Mouse (Mus musculus) liver, embryonic 14.5 days (tissue): ENCODE results near the gene Rps16. TPM values are rescaled to one million over a fixed set of nuclear protein-coding genes. Genes with fewer than 3 reads are reported as not detected.

Source experiments
- ATAC-seq: fragments of 200-750 bp; cut with Nextera tagmentation; 2 replicates; pipeline ENCODE4 v1.8.0; 2017; ENCODE audit warnings: moderate number of reproducible peaks, mild to moderate bottlenecking, moderate library complexity; ENCODE audit not compliant: insufficient read depth
- DNase-seq, 3 experiments: peaks; one replicate each; pipeline ENCODE4 v3.0.0-alpha.2; 2012 to 2013; ENCODE audit warnings: low read depth in 3 of 3, low spot score in 3 of 3
- H3K27ac ChIP-seq: fragments of 300-500 bp; sonication (generic); 2 replicates; pipeline ENCODE4 v1.5.1; 2014; ENCODE audit warnings: moderate library complexity, mild to moderate bottlenecking, control low read depth, inconsistent platforms
- H3K27me3 ChIP-seq: fragments of 300-500 bp; sonication (generic); 2 replicates; pipeline ENCODE4 v1.6.1; 2014; ENCODE audit warnings: mild to moderate bottlenecking, low read length, moderate library complexity; ENCODE audit not compliant: control insufficient read depth, insufficient read depth
- H3K36me3 ChIP-seq: fragments of 300-500 bp; sonication (generic); replicated peaks from 2 replicates; pipeline ENCODE4 v1.6.1; 2014; ENCODE audit warnings: low read depth; ENCODE audit not compliant: control insufficient read depth, insufficient read depth
- H3K4me1 ChIP-seq, 2 experiments: fragments of 200-500 bp in 1 of 2; fragments of 300-500 bp in 1 of 2; sonication (generic) in 1 of 2; replicated peaks; 2 replicates each; pipeline ENCODE4 v1.6.1; 2012 to 2014; ENCODE audit warnings: antibody characterized with exemption in 1 of 2, inconsistent platforms in 1 of 2, low read length in 1 of 2; ENCODE audit not compliant: control insufficient read depth in 2 of 2, insufficient read depth in 2 of 2
- H3K4me2 ChIP-seq: fragments of 300-500 bp; sonication (generic); 2 replicates; pipeline ENCODE4 v1.6.1; 2014; ENCODE audit warnings: low read depth, mild to moderate bottlenecking, control low read depth, moderate library complexity
- H3K4me3 ChIP-seq, 2 experiments: fragments of 200-500 bp in 1 of 2; fragments of 300-500 bp in 1 of 2; sonication (generic) in 1 of 2; 2 replicates each; pipeline ENCODE4 v1.5.1; 2012 to 2014; ENCODE audit warnings: low read depth in 2 of 2, low read length in 2 of 2, mild to moderate bottlenecking in 2 of 2, control low read depth in 1 of 2, inconsistent platforms in 1 of 2, moderate library complexity in 1 of 2; ENCODE audit not compliant: insufficient read depth in 1 of 2
- H3K9ac ChIP-seq: fragments of 300-500 bp; sonication (generic); replicated peaks from 2 replicates; pipeline ENCODE4 v1.6.1; 2014; ENCODE audit warnings: mild to moderate bottlenecking, control low read depth, moderate library complexity
- H3K9me3 ChIP-seq: fragments of 300-500 bp; sonication (generic); 2 replicates; pipeline ENCODE4 v1.6.1; 2016; ENCODE audit warnings: low read length, mixed read lengths; ENCODE audit not compliant: control insufficient read depth
- CTCF ChIP-seq: IDR thresholded peaks from 2 replicates; pipeline ENCODE4 v1.5.1; 2016; ENCODE audit warnings: antibody characterized with exemption, low read depth, control low read depth
- EP300 ChIP-seq: IDR thresholded peaks from 2 replicates; pipeline ENCODE4 v1.6.1; 2016; ENCODE audit warnings: antibody characterized with exemption, low read depth
- WGBS: fragments of 180-500 bp; shearing (Covaris S2); extraction: QIAGEN DNeasy Blood & Tissue Kit; methylation state at CpG from one replicate; pipeline ENCODE4 v1.1.7; 2014; ENCODE audit not compliant: insufficient replicate concordance; 5-methylcytosine and 5-hydroxymethylcytosine counted together
- polyA plus RNA-seq, 2 experiments: library from polyadenylated mRNA; depleted of rRNA in 1 of 2; stranded (reverse) in 1 of 2; unstranded in 1 of 2; fragments of >200 nt; fragmentation: Nextera tagmentation in 1 of 2; extraction: Ambion mirVana in 1 of 2; gene quantifications; 2 replicates each; pipeline versions ENCODE4 v1.2.1 to v1.2.3; 2012 to 2014

Rps16 gene
- polyA plus RNA-seq, 2 experiments: 900 to 1,209 TPM

- DNase-seq (peak; percentile 74 to 81 (median 77)), ATAC-seq (peak; percentile 44)
- TF ChIP-seq EP300: no peak
- TF ChIP-seq CTCF: no peak
- H3K36me3 ChIP-seq: no peaks in the 10 kb centered on the region
- peak overlapping the region; percentile 97 for H3K4me2 ChIP-seq
- H3K4me1 ChIP-seq: peaks cover 36 to 41% of the 10 kb centered on the region in 2 experiments
- peak overlapping the region; percentile 55 to 59 for H3K4me3 ChIP-seq
- H3K27me3 ChIP-seq: peaks cover 12% of the 10 kb centered on the region
- peak overlapping the region; percentile 90 for H3K27ac ChIP-seq
- peak overlapping the region; percentile 72 for H3K9ac ChIP-seq
- H3K9me3 ChIP-seq: no peaks in the 10 kb centered on the region
- 2% methylated on average over 33 of the region's 36 CpGs for WGBS
Observed at GRCm38 (mm10) chr7:28375176-28375921, 24.9 kb downstream of the Rps16 start.

GRCm38 (mm10) chr7:28376011-28376771 lies 25.7 kb downstream of the Rps16 start:
- Histone ChIP-seq H3K4me2 (peak overlapping the region; percentile 97), H3K4me3 (peak overlapping the region; percentile 55 to 59), H3K36me3 (no peaks in the 10 kb centered on the region), H3K27ac (peak overlapping the region; percentile 83), H3K27me3 (peaks cover 6% of the 10 kb centered on the region; the same call in 1 of the 2 replicates), H3K9me3 (no peaks in the 10 kb centered on the region), H3K4me1 (peaks cover 43 to 45% of the 10 kb centered on the region in 2 experiments), H3K9ac (peak overlapping the region; percentile 66)
- WGBS: 4% methylated on average over 30 of the region's 30 CpGs
- DNase-seq (no peak), ATAC-seq (no peak)
- TF ChIP-seq CTCF (no peak), EP300 (no peak)

GRCm38 (mm10) chr7:28377190-28378065 lies 27.0 kb downstream of the Rps16 start:
- no peaks in the 10 kb centered on the region for H3K36me3 ChIP-seq
- no peaks in the 10 kb centered on the region for H3K27me3 ChIP-seq
- peaks cover 52% of the 10 kb centered on the region in 2 experiments for H3K4me1 ChIP-seq
- H3K9ac ChIP-seq: peak overlapping the region; percentile 81
- DNase-seq: no peak
- H3K4me2 ChIP-seq: peak overlapping the region; percentile 97
- WGBS: 60% methylated on average over 18 of the region's 18 CpGs
- no peaks in the 10 kb centered on the region for H3K9me3 ChIP-seq
- TF ChIP-seq EP300 (no peak), CTCF (no peak)
- ATAC-seq: no peak
- peak overlapping the region; percentile 65 to 73 for H3K4me3 ChIP-seq
- peak overlapping the region; percentile 25; the same call in 1 of the 2 replicates for H3K27ac ChIP-seq

GRCm38 (mm10) chr7:28378066-28378690 lies 27.7 kb downstream of the Rps16 start:
- ATAC-seq (no peak), DNase-seq (no peak)
- Histone ChIP-seq H3K9me3 (no peaks in the 10 kb centered on the region), H3K4me2 (peak overlapping the region; percentile 97), H3K4me1 (peaks cover 57 to 60% of the 10 kb centered on the region in 2 experiments), H3K27me3 (no peaks in the 10 kb centered on the region), H3K9ac (peak overlapping the region; percentile 81), H3K4me3 (peak overlapping the region; percentile 65 to 73), H3K27ac (peak overlapping the region; percentile 91), H3K36me3 (no peaks in the 10 kb centered on the region)
- 22% methylated on average over 32 of the region's 32 CpGs for WGBS
- TF ChIP-seq EP300: no peak
- no peak for TF ChIP-seq CTCF
